Mouse (Mus musculus) forebrain, embryonic 11.5 days (tissue): ENCODE data around the gene 2010111I01Rik. TPM values are rescaled to one million over a fixed set of nuclear protein-coding genes. Genes with fewer than 3 reads are reported as not detected.

Experiments
- ATAC-seq: fragments of 200-750 bp; cut with Nextera tagmentation; replicated peaks from 2 replicates; pipeline ENCODE4 v1.8.0; 2017; ENCODE audit warnings: moderate TSS enrichment; ENCODE audit not compliant: low FRiP score
- DNase-seq: peaks from one replicate; pipeline ENCODE4 v3.0.0-alpha.2; 2017; ENCODE audit warnings: low spot score
- H3K27ac ChIP-seq: fragments of 300-500 bp; sonication (generic); 2 replicates; pipeline ENCODE4 v1.5.1; 2014; ENCODE audit warnings: low read depth, low read length
- H3K27me3 ChIP-seq: fragments of 300-500 bp; sonication (generic); 2 replicates; pipeline ENCODE4 v1.6.1; 2014; ENCODE audit warnings: mild to moderate bottlenecking, low read length, mixed read lengths; ENCODE audit not compliant: control insufficient read depth, insufficient read depth
- H3K36me3 ChIP-seq: fragments of 300-500 bp; sonication (generic); 2 replicates; pipeline ENCODE4 v1.6.1; 2014; ENCODE audit warnings: mild to moderate bottlenecking, low read length, moderate library complexity, mixed read lengths; ENCODE audit not compliant: control insufficient read depth, insufficient read depth
- H3K4me1 ChIP-seq: fragments of 300-500 bp; sonication (generic); replicated peaks from 2 replicates; pipeline ENCODE4 v1.6.1; 2014; ENCODE audit warnings: low read length, mixed read lengths; ENCODE audit not compliant: control insufficient read depth, insufficient read depth
- H3K4me2 ChIP-seq: fragments of 300-500 bp; sonication (generic); 2 replicates; pipeline ENCODE4 v1.6.1; 2014; ENCODE audit warnings: low read depth, mild to moderate bottlenecking, low read length, moderate library complexity, mixed read lengths; ENCODE audit not compliant: severe bottlenecking
- H3K4me3 ChIP-seq: fragments of 300-500 bp; sonication (generic); 2 replicates; pipeline ENCODE4 v1.5.1; 2014; ENCODE audit warnings: low read depth, low read length
- H3K9ac ChIP-seq: fragments of 300-500 bp; sonication (generic); 2 replicates; pipeline ENCODE4 v1.6.1; 2014; ENCODE audit warnings: low read length
- H3K9me3 ChIP-seq: fragments of 300-500 bp; sonication (generic); 2 replicates; pipeline ENCODE4 v1.6.1; 2016; ENCODE audit warnings: low read length, mixed read lengths; ENCODE audit not compliant: control insufficient read depth
- WGBS: fragments of 180-500 bp; shearing (Covaris S2); extraction: QIAGEN DNeasy Blood & Tissue Kit; methylation state at CpG from one replicate; pipeline ENCODE4 v1.1.7; 2014; 5-methylcytosine and 5-hydroxymethylcytosine counted together
- polyA plus RNA-seq: library from polyadenylated mRNA; unstranded; fragments of >200 nt; fragmentation: Nextera tagmentation; extraction: Ambion mirVana; gene quantifications from 2 replicates; pipeline ENCODE4 v1.2.1, GENCODE M21; 2014

2010111I01Rik gene
- polyA plus RNA-seq, 1 experiment from 2014 or later: 38.9 TPM

DNA sequence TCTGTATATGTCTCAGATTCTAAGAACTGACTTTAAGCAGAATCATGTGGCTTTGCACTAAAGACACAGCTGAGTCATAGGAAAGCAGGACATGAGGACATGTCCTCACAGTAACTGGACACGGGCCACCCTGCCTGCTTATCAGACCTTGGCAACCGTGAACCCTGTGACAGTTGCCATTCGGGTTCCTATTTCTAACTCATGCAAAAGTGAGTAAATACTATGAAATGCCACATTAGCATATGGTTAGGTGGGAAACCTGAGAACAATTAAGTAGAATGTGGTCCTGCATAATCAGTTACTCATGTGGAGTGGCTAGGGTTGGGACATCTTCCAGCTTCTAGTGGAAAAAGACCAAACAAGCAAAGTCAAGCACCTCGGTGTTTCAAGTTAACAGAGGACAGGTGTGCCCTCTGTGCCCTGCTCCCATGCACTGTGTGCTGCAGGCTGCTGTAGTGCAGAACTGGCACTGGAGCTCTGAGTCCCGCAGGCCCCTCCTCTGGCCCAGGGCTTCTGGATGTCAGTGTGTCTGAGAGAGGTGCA is 170.3 kb downstream of the 2010111I01Rik start:
- no peak overlapping the region for H3K27ac ChIP-seq
- no peaks in the 10 kb centered on the region for H3K36me3 ChIP-seq
- H3K4me1 ChIP-seq: no peaks in the 10 kb centered on the region

DNA sequence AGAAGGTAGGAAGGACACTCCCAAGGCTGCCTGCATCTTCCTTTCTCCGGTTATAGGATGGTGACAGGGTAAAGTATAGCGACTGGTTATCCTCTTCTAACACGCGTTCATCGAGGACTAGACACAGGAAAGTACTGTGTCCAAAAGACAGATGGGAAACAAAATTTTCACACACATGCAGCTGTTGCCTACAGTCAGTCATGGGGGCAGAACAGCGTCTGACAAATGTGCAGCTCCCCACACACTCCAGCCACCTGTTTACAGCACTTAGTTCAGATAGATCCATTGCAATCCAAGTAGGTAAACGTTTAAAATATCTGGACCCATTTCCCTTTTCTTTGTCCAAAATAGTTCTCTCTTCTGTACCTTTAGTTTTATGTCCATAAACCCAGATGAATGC is 171.3 kb downstream of the 2010111I01Rik start:
- DNase-seq: no peak
- WGBS: 95% methylated on average over 7 of the region's 7 CpGs
- no peaks in the 10 kb centered on the region for H3K36me3 ChIP-seq
- no peak overlapping the region for H3K27ac ChIP-seq
- no peak overlapping the region for H3K9ac ChIP-seq
- ATAC-seq: no peak
- H3K9me3 ChIP-seq: no peaks in the 10 kb centered on the region
- no peak overlapping the region for H3K4me3 ChIP-seq
- H3K4me2 ChIP-seq: no peak overlapping the region
- no peaks in the 10 kb centered on the region for H3K27me3 ChIP-seq
- H3K4me1 ChIP-seq: no peaks in the 10 kb centered on the region

More for the DNA sequence above, 170.3 kb downstream of the 2010111I01Rik start:
- H3K9ac ChIP-seq: no peak overlapping the region
- ATAC-seq (no peak), DNase-seq (no peak)
- H3K9me3 ChIP-seq: no peaks in the 10 kb centered on the region
- H3K4me3 ChIP-seq: no peak overlapping the region
- WGBS: 90% methylated on average over 5 of the region's 5 CpGs
- H3K4me2 ChIP-seq: no peak overlapping the region
- no peaks in the 10 kb centered on the region for H3K27me3 ChIP-seq

DNA sequence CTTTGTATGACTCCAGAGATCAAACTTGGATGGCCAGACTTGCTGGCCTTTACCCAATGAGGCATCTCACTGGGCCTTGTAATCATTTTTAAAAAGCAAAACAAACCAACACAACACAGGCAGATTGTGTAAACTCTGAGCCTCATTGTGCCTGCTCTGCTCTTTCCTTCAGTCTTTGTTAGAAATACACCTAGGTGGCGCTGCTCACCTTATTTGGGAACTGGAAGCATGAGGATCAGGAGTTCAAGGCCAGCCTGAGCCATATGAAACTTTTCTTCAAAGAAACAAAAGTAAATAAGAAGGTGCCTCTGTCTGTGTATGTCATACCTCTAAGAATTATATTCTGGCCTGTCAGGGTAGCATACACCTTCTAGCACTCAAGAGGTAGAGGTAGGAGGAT is 172.1 kb downstream of the 2010111I01Rik start:
- H3K4me2 ChIP-seq: no peak overlapping the region
- WGBS: 82% methylated on average over 1 of the region's 1 CpGs
- H3K27ac ChIP-seq: no peak overlapping the region
- no peak overlapping the region for H3K9ac ChIP-seq
- no peaks in the 10 kb centered on the region for H3K4me1 ChIP-seq
- no peak for ATAC-seq
- H3K9me3 ChIP-seq: no peaks in the 10 kb centered on the region
- no peak overlapping the region for H3K4me3 ChIP-seq
- no peaks in the 10 kb centered on the region for H3K36me3 ChIP-seq
- DNase-seq: no peak
- H3K27me3 ChIP-seq: no peaks in the 10 kb centered on the region

DNA sequence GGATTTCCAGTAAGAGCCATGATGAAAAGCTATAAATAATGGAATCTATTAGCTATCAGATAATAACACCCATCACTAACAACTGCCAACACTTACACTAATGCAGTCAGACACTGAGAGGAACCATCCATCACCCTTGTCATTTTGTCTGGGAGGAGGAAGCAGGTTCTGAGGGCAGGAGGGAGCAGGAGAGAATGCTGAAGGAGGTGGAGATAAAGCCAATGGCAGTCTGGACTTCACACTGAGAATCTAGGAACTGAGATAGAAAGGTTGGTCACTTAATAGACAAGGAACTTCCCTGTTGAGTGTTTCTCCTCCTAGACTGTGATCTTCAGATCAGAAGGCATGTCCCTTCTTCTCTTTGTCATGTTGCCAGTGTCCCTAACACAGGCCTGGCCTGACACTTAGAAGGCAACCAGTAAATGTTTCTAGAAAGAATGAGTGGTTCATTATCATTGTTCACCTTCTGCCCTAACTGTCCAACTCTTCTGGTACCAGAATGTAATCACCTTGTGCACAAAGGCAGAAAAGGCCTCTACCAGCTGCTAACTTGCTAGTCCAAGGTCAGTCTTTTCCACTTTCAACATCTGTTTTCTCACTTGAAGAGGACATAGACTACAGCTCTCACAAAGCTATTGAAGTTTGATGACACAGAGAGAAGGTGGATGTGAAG is 173.8 kb downstream of the 2010111I01Rik start:
- DNase-seq (no peak), ATAC-seq (no peak)
- H3K9me3 ChIP-seq: no peaks in the 10 kb centered on the region
- H3K4me1 ChIP-seq: no peaks in the 10 kb centered on the region
- H3K27me3 ChIP-seq: no peaks in the 10 kb centered on the region
- no peak overlapping the region for H3K4me3 ChIP-seq
- no peak overlapping the region for H3K27ac ChIP-seq
- H3K9ac ChIP-seq: no peak overlapping the region
- no peak overlapping the region for H3K4me2 ChIP-seq
- no peaks in the 10 kb centered on the region for H3K36me3 ChIP-seq

DNA sequence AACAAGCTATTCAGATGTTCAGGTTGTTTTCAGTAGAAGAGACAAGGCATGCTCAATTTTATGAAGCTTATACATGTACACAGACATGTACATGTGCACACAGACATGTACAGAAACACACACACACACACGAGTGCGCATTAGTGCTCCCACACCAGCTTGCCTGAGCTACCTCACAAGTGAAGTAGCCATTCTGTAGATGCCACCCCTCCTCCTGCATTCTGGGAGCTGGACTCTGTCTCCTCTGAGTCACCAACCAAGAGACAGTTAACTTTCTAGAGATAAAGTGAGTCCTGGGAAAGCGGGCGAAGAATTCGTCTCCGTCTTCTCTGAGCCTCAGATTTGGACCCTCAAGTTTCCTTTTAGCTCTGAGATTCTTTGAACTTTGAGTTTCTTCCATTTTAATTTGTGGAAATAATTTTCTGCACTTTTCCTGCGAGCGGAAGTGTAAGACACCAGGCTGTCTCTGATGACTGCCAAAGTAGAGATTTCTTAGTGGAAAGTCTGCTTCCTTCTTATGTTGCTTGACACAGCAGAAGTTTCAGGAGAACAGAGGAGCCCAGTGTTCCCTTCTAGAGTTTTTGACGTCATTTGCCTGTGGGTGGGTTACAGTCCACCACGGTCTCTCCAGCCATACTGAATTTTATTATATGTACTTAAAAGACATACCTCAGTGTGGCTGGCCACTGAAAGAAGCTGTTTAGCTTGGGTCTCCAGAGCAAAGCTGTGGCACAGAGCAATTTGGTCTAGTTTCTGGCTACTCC is 175.0 kb downstream of the 2010111I01Rik start:
- no peak overlapping the region for H3K4me2 ChIP-seq
- H3K4me1 ChIP-seq: no peaks in the 10 kb centered on the region
- H3K36me3 ChIP-seq: no peaks in the 10 kb centered on the region
- no peaks in the 10 kb centered on the region for H3K27me3 ChIP-seq
- no peaks in the 10 kb centered on the region for H3K9me3 ChIP-seq
- 92% methylated on average over 10 of the region's 10 CpGs for WGBS
- DNase-seq (no peak), ATAC-seq (no peak)
- no peak overlapping the region for H3K9ac ChIP-seq
- H3K4me3 ChIP-seq: no peak overlapping the region
- H3K27ac ChIP-seq: no peak overlapping the region

DNA sequence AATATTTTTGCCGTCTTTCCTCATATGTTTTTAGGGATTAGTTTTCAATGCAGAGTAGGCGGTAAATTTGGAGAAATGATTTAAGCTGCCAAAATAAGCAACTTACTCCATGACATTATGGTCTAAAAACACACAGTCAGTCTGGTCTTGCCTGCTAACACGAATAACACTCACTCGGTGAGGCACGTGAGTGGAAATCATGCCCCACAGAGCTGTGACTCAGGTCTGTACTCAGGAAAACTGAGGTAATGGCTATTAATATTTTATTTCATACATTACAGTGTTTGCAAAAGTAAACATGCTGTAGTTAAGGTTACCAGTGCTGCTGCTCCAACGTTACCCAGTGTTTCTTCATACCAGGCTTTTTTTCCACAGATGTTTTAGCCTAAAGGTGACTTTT is 176.1 kb downstream of the 2010111I01Rik start:
- 90% methylated on average over 6 of the region's 6 CpGs for WGBS
- no peaks in the 10 kb centered on the region; the same call in 1 of the 2 replicates for H3K36me3 ChIP-seq
- H3K4me1 ChIP-seq: no peaks in the 10 kb centered on the region
- H3K4me3 ChIP-seq: no peak overlapping the region
- no peaks in the 10 kb centered on the region for H3K27me3 ChIP-seq
- no peaks in the 10 kb centered on the region for H3K9me3 ChIP-seq
- ATAC-seq (no peak), DNase-seq (no peak)
- H3K27ac ChIP-seq: no peak overlapping the region
- H3K4me2 ChIP-seq: no peak overlapping the region
- no peak overlapping the region for H3K9ac ChIP-seq

DNA sequence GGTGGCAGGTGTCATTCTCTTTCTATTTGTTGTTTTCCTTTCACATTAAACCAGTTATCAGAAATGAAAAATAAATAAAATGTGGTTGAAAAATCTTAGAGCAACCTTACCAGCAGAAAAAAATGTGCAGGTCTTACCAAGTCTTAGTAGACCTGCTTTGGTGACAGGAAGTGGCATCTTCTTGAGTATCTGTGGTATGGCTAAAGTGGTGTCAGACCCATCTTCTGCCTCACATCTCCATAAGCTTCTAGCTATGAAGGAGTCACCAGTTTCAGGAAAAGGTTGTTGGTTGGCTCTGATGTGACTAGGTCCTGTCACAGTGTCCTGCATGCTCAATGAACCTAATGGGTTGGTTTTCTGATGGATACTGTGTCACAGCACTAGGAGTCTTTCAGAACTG is 176.6 kb downstream of the 2010111I01Rik start:
- no peak overlapping the region for H3K9ac ChIP-seq
- DNase-seq (no peak), ATAC-seq (no peak)
- no peaks in the 10 kb centered on the region for H3K27me3 ChIP-seq
- no peak overlapping the region for H3K27ac ChIP-seq
- no peak overlapping the region for H3K4me3 ChIP-seq
- no peak overlapping the region for H3K4me2 ChIP-seq
- no peaks in the 10 kb centered on the region for H3K4me1 ChIP-seq
- no peaks in the 10 kb centered on the region for H3K9me3 ChIP-seq
- no peaks in the 10 kb centered on the region; the same call in 1 of the 2 replicates for H3K36me3 ChIP-seq

DNA sequence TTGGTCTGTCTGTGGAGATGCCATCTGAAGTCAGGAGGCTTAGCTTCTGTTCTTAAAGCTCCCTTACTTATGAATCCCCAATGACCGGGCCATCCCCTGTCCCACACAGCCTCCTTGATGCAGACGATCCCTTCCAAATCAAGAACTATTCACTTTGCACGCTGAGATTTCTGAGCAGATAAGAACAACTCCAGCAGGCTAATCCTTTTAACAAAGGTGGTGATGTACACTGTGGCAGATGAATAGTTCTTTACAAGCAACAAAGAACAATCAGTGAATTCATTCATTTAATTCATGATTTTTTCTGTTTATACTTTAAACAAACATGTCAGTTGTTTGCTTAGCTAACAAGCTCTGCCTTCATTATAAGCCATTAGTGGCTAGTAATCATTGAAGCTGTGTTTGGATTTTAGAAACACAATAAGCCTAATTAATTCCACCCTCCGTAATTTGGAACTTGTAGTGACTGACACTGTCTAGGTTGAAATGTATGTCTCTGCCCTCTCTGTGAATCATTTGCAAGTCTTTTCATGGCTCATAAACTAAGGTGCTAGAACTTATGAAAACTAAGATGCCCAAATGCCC is 182.0 kb downstream of the 2010111I01Rik start:
- H3K4me3 ChIP-seq: no peak overlapping the region
- ATAC-seq (no peak), DNase-seq (no peak)
- 19% methylated on average over 4 of the region's 4 CpGs for WGBS
- no peaks in the 10 kb centered on the region for H3K9me3 ChIP-seq
- H3K27me3 ChIP-seq: no peaks in the 10 kb centered on the region
- H3K27ac ChIP-seq: no peak overlapping the region
- H3K4me1 ChIP-seq: peaks cover 3% of the 10 kb centered on the region; the same call in 1 of the 2 replicates
- no peak overlapping the region for H3K9ac ChIP-seq
- no peaks in the 10 kb centered on the region; the same call in 1 of the 2 replicates for H3K36me3 ChIP-seq
- H3K4me2 ChIP-seq: no peak overlapping the region
